Mouse (Mus musculus): ENCODE measurements around the gene Xpo5.

Gene Xpo5

DNA sequence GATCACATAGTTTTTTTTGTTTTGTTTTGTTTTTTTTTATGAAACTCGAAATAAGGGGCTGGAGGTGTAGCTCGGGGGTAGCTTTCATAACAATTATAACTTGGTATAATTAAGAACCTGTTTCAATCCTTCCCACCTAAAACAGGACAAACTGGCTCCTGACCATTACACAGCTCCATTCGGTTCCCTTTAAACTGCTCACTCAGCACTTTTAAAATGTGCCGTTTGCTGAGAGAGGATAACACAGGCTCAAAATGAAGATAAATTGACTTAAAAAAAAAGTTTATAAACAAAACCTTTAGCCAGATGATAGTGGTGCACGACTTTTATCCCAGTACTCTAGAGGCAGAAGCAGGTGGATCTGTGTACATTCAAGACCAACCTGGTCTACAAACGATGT, 82.8 kb downstream of the Xpo5 start:
- no peak for DNase-seq (ENCODE audit: low spot score in 2 of 2)

- DNase-seq (ENCODE audit: low spot score in 2 of 2), result no peak
Observed at GRCm38 (mm10) chr17:46287678-46288095, 85.1 kb downstream of the Xpo5 start.
